Mouse (Mus musculus): Measurements from ENCODE around the gene Tprg.

DNA sequence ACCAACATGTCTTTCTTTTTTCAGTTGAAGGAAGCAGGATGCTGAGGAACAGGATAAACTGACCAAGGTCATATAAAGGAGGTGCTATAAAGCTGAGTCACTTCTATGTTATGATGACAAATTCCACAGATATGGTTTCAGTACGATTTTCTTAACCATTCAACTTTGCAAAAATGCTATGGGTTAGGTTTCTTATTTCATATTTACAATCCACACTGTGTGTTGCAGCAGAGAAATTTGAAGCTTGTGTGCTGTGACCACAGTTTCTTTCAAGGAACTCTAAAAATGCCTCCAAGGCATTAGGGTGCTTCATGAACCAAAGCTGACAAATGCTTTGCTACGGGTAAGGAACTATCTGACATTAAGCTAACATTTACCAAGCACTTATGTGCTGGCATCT, 153.4 kb downstream of the Tprg start:
- TF ChIP-seq RCOR1 (conservative IDR thresholded peaks at IDR 0.05; ENCODE audit: low read depth, low read length) (no peak), E2F4 (IDR thresholded peaks at IDR 0.05; ENCODE audit: insufficient replicate concordance, low read depth, low read length) (no peak), CTCF (conservative IDR thresholded peaks at IDR 0.05 in 1 of 2, IDR thresholded peaks at IDR 0.05 in 1 of 2; ENCODE audit: low read depth in 2 of 2, low read length in 2 of 2) (no peak), IRF4 (IDR thresholded peaks at IDR 0.05; ENCODE audit: low read depth, low read length) (no peak), POLR2AphosphoS2 (IDR thresholded peaks at IDR 0.05; ENCODE audit: low read depth, low read length) (no peak), HCFC1 (IDR thresholded peaks at IDR 0.05; ENCODE audit: low read depth, low read length) (no peak), ETS1 (conservative IDR thresholded peaks at IDR 0.05; ENCODE audit: low read depth, low read length) (no peak), TBP (conservative IDR thresholded peaks at IDR 0.05; ENCODE audit: low read depth, low read length) (no peak), ZC3H11A (IDR thresholded peaks at IDR 0.05; ENCODE audit: low read depth, low read length) (no peak), MEF2A (IDR thresholded peaks at IDR 0.05; ENCODE audit: borderline replicate concordance, low read depth, low read length) (no peak), POLR2A (IDR thresholded peaks at IDR 0.05; ENCODE audit: low read depth, low read length) (no peak), MAX (IDR thresholded peaks at IDR 0.05; ENCODE audit: low read length) (no peak), KAT2A (IDR thresholded peaks at IDR 0.05; ENCODE audit: insufficient replicate concordance, low read length) (no peak), GABPA (IDR thresholded peaks at IDR 0.05; ENCODE audit: insufficient replicate concordance, low read depth, low read length) (no peak)

Measured in CH12.LX (cell line).